Mouse (Mus musculus) retina, embryonic 14.5 days (tissue): ENCODE measurements around the gene Gpt2.

Experiments
- DNase-seq: peaks from one replicate; pipeline ENCODE4 v3.0.0-alpha.2; 2015; ENCODE audit warnings: low spot score

Gpt2 gene

DNA sequence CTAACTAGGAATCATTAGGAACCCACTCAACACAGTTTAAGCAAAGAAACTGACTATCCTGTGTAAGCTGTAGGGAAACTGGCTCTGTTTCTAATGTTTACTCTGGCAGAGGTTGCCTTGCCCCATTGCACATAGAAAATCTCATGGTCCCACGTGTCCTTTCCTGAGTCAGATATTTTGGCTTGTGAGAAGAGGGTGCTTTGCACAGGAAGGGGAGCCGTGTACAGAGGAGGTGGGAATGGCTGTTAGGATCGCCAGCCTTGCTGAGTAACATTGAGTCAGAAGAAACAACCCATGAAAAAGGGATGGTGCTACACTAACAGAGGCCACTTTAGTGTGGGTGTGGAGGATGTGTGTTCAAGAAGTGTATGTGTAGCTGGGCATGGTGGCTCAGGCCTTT is 36.6 kb downstream of the Gpt2 start:
- no peak for DNase-seq

DNA sequence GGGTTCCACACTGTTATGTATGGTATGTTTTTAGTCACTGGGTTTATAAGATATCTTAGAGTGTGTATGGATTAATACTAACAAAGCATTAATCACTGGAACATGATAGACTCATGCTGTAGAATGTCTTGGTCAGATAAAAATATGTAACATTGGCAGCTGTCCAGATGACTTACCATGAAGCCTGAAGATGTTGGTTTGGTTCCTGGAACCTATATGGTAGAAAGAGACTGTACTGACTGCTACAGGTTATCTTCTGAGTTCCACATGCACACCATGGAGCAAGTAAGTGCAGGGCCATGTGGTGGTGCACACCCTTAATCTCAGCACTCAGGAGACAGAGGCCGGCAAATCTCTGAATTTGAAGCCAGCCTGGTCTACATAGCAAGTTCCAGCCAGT is 38.3 kb downstream of the Gpt2 start:
- no peak for DNase-seq

- no peak for DNase-seq
These were observed 39.1 kb downstream of the Gpt2 start for GRCm38 (mm10) chr8:85531471-85531870.

DNA sequence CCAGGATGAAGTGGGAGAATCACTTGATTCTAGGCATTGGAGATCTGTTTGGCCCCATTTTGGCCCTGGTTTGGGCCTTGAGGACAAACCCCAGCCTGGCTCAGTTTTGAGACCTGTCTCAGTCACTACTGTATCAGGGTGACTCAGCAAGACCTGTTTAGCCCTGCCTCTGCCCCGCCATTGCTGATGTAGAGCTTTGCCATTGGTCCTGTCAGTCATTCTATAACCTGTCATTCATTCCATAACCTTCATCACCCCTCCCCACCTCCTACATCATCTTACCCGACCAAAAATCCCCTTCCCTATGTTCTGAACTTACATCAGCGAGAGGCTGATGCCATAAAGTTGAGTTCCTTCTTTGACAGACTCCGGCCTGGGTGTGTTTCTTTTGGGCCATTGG is 40.5 kb downstream of the Gpt2 start:
- no peak for DNase-seq

- DNase-seq = no peak
These were observed 41.1 kb downstream of the Gpt2 start for GRCm38 (mm10) chr8:85533434-85533833.

GRCm38 (mm10) chr8:85534163-85534562 is 41.8 kb downstream of the Gpt2 start:
- no peak for DNase-seq

- DNase-seq = no peak
These were observed 44.0 kb downstream of the Gpt2 start for GRCm38 (mm10) chr8:85536332-85536731.

DNA sequence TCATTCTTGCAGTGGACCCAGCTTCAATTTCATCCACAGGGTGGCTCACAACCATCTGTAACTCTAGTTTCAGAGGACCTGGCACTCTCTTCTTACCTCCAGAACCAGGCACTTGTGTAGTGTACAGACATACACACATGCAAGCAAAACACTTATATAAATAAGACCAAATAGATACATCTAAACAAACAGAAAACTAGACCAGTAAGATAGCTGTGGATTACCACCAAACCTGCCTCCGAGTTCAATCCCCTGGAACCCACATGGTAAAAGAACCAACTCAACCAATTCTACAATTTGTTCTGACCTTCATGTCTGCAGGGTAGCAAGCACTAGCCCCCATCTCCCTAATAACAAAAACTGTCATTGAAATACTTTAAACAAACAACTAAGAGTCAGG is 59.6 kb downstream of the Gpt2 start:
- DNase-seq = no peak

DNA sequence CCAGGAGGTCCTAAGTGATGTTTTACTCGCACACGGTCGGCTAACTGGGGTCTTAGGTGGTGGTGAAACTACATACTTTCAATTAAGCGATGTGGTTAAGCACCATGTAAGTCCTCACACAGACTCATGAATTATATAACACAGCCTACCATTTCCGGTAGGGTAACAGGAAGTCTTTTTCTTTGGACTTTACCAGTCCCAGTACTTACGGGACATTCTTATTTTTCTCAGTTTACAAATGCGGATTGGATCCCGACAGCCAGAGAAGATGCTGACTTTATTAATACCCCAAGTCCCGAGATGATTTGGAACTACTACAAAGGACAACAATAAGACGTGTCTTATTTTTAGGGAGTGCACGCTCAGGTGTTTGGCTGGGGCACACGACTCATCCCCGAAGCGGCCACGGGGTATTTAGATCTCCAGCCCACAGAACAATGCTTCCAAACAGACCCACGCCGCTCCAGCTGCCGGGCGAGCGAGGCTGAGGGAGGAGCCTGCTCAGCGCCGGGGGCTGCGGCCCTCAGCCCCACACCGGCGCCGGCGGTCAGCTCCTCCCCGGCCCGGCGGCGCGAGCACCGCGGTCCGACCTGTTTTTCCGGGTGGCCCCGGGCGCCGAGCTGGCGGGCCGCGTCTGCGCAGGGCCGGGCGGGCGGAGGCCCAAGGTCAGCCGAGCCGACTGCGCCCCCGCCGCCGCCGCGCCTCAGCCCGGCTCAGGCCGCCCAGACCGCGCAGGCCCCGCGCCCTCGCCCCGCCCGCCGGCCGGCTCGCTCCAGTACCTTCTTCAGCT is 62.2 kb downstream of the Gpt2 start:
- peak; percentile 64 for DNase-seq

GRCm38 (mm10) chr8:85555181-85556145 is 63.1 kb downstream of the Gpt2 start, which contains the start of gene Dnaja2:
Dnaja2 (minus strand) TSS chr8:85555344.
- peak; percentile 94 for DNase-seq

DNA sequence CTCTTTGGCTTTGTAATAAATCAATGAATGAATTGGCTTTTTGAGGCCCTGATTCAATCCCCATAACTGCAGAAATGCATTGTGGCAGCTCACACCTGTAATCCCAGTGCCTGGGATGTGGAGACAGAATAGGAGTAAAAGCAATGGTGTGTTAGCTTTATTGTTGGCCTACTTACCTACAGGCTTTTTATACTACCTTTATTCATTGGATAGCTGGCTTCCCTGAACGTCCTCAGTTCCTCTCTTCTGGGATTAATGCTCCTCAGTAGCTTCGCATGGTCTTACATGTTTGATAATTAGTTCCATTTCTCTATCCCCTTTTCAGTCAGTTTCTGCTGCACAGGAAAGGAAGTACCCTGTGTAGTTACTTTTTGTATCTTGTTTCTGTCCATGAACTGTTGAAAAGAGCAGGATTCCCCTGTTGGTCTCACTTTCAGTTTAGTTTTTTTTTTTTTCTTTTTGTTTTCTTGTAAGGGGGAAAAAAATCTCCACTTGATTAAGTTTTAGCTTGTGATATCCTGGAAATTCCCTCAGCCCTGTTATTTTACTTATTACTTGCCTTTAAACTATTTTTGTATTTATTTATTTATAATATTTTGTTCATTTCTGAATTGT is 64.7 kb downstream of the Gpt2 start:
- no peak for DNase-seq

DNA sequence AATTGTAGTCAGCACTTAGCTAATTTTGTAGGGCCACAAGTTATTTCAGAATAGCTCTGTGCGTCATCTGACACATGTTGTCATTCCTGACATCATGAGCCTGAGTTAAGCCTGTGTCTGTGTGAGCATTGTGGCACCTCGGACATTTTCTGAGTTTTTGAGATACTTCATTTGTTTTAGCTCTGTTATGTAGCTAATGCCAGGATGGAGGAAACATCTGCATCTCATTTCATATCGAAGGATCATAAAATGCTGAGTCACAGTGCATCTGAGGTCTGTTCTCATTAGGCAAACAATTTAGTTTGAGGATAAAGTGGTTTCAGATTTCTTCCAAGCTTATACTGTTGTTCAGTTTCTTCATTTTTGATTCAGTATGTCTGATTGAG is 65.2 kb downstream of the Gpt2 start:
- no peak for DNase-seq

DNA sequence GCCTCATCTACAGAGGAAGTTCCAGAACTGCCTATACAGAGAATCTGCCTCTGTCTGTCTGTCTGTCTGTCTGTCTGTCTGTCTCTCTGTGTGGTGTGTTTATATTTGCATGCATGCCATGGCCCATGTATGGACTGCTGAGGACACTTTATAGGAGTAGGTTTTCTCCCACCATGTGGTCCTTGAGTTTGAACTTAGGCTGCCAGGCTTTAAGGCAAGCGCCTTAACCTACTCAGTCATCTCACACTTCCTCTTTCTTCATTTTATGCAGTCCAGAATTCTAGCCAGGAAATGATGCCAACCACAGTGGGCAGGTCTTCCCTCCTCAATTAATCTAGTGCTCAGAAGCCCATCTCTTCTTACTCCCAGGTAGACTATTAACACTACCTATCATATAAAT is 66.8 kb downstream of the Gpt2 start:
- no peak for DNase-seq

DNA sequence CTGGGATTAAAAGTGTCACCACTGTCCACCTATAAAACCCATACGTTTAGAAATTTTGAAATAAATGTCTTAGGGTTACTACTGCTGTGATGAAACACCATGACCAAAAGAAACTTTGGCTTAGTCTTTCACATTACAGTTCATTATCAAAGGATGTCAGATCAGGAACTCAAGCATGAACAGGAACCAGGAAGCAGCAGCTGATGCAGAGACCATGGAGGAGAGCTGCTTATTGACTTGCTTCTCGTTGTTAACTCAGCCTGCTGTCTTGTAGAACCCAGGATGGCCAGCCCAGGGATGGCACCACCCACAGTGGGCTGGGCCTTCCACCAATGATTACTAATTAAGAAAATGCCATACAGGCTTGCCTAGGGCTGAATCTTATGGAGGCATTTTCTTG is 67.6 kb downstream of the Gpt2 start:
- DNase-seq = no peak

DNA sequence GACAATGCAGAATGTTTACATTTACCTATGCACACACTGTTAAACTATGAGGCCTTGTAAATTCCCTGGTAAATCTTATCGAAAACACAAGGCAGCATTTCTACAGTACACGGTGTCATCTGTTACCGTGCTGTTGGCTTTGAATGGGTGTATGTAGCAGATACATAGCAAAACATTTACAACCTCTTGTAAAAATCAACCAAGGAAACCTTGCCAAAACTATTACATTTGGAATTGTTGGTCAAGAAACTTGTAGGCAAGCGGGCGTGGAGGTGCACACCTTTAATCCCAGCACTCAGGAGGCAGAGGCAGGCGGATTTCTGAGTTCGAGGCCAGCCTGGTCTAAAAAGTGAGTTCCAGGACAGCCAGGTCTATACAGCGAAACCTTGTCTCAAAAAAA is 71.0 kb downstream of the Gpt2 start:
- no peak for DNase-seq

DNA sequence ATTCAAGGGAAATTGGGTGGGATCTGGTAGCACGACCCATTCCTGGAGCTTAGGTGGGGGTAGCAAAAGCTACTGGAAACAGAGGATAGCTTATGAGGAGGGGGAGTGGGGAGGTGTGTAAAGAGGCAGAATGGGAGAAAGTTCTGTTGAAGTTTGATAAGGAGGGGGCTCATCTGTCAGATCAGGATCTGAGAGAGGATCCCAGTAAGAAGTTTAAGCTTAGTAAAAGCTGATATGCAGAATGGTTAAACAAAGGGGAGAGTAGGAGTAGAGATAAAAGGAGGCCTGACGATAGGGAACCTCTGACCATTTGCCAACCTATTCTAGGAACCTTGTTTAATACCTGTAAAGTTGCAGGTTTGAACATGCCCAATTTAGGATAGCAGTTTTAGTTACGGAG is 72.8 kb downstream of the Gpt2 start:
- DNase-seq = no peak

DNA sequence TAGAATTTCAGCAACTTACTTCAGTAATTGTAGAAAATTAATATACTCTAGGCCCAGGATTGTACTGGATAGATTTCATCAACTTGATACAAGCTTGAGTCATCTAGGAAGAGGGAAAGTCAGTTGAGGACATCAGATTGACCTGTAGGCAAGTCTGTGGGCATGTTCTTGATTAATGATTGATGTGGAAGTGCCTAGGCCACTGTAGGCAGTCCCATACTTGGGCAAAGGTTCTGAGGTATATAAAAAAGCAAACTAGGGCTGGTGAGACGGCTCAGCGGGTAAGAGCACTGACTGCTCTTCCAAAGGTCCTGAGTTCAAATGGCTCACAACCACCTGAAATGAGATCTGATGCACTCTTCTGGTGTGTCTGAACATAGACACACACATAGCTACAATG is 75.4 kb downstream of the Gpt2 start:
- no peak for DNase-seq

DNA sequence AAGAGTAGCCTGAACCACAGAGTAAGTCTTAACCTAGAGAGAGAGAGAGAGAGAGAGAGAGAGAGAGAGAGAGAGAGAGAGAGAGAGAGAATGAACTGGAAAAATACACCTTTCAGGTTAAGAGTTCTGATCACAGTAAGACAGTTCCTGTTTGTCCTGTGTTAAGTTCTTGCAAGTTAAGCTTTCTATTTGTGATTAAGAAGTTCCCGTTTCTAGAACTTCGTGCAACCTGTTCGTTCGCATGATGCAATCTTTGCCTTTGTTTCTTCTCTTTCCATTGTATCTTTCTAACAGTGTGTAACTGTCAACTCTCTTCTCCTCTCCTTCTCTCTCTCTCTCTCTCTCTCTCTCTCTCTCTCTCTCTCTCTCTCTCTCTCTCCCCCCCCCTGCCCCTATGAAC is 78.1 kb downstream of the Gpt2 start:
- no peak for DNase-seq

DNA sequence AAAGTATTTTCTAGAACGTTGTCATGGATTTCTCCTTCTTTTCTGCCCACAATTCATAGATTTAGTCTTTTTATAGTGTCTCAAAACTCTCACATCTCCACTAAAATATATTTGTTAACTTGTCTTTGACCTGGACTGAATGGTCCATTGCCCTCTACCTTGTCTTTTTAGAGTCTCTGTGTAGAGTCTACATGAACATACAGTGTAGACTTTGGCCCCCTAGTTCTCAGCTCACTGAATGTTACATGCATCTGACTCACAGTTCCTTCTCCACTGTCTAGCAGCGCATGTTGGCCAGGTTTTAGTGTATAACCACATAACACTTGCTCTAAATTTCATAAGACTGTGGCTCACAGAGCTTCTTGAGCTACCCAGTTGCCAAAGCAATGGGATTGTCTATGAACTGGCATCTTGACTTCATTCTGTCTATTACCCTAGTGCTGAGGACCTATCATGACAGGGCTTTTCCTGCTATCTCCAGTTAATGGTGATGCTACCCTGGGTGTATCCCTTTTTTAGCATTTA is 81.7 kb downstream of the Gpt2 start:
- no peak for DNase-seq
